Mouse (Mus musculus) midbrain, embryonic 14.5 days (tissue): ENCODE measurements around the gene Ufc1. TPM values are rescaled to one million over a fixed set of nuclear protein-coding genes. Genes with fewer than 3 reads are reported as not detected.
A peak's percentile ranks its signal among the peaks of the same experiment; 100 is the strongest.

ENCODE experiments used
- ATAC-seq: fragments of 200-750 bp; cut with Nextera tagmentation; 2 replicates; pipeline ENCODE4 v1.8.0; 2017; ENCODE audit warnings: moderate number of reproducible peaks, moderate library complexity; ENCODE audit not compliant: low FRiP score, low TSS enrichment
- DNase-seq: peaks from one replicate; pipeline ENCODE4 v3.0.0-alpha.2; 2015
- H3K27ac ChIP-seq: fragments of 300-500 bp; sonication (generic); replicated peaks from 2 replicates; pipeline ENCODE4 v1.5.1; 2014; ENCODE audit warnings: mild to moderate bottlenecking, low read depth, low read length, moderate library complexity
- H3K27me3 ChIP-seq: fragments of 300-500 bp; sonication (generic); 2 replicates; pipeline ENCODE4 v1.6.1; 2014; ENCODE audit warnings: low read length, control low read depth, mixed read lengths; ENCODE audit not compliant: control insufficient read depth, insufficient read depth
- H3K36me3 ChIP-seq: fragments of 300-500 bp; sonication (generic); 2 replicates; pipeline ENCODE4 v1.6.1; 2014; ENCODE audit warnings: low read length, control low read depth; ENCODE audit not compliant: control insufficient read depth, insufficient read depth
- H3K4me1 ChIP-seq: fragments of 300-500 bp; sonication (generic); 2 replicates; pipeline ENCODE4 v1.6.1; 2014; ENCODE audit warnings: mild to moderate bottlenecking, antibody characterized with exemption, low read length, control low read depth; ENCODE audit not compliant: control insufficient read depth, insufficient read depth
- H3K4me2 ChIP-seq: fragments of 300-500 bp; sonication (generic); 2 replicates; pipeline ENCODE4 v1.6.1; 2014; ENCODE audit warnings: mild to moderate bottlenecking, low read length, moderate library complexity
- H3K4me3 ChIP-seq: fragments of 300-500 bp; sonication (generic); replicated peaks from 2 replicates; pipeline ENCODE4 v1.5.1; 2014; ENCODE audit warnings: low read depth, low read length
- H3K9ac ChIP-seq: fragments of 300-500 bp; sonication (generic); replicated peaks from 2 replicates; pipeline ENCODE4 v1.6.1; 2014; ENCODE audit warnings: mild to moderate bottlenecking, low read length, moderate library complexity
- H3K9me3 ChIP-seq: fragments of 300-500 bp; sonication (generic); 2 replicates; pipeline ENCODE4 v1.6.1; 2016; ENCODE audit warnings: low read length, control low read depth, mixed read lengths; ENCODE audit not compliant: control insufficient read depth
- WGBS: fragments of 180-500 bp; shearing (Covaris S2); extraction: QIAGEN DNeasy Blood & Tissue Kit; methylation state at CpG from one replicate; pipeline ENCODE4 v1.1.7; 2014; 5-methylcytosine and 5-hydroxymethylcytosine counted together
- polyA plus RNA-seq: library from polyadenylated mRNA; unstranded; fragments of >200 nt; fragmentation: Nextera tagmentation; extraction: Ambion mirVana; gene quantifications from 2 replicates; pipeline ENCODE4 v1.2.1, GENCODE M21; 2014

The Ufc1 gene
- polyA plus RNA-seq, 1 experiment from 2014 or later: 120 TPM

- WGBS: 4% methylated on average over 36 of the region's 36 CpGs
- ATAC-seq (peak; percentile 95), DNase-seq (peak; percentile 96)
- Histone ChIP-seq H3K9me3 (no peaks in the 10 kb centered on the region), H3K4me1 (peaks cover 14% of the 10 kb centered on the region), H3K36me3 (peaks cover 30% of the 10 kb centered on the region), H3K4me2 (peak within 1 kb of the TSS; percentile 83), H3K27ac (peak within 1 kb of the TSS; percentile 53), H3K27me3 (no peaks in the 10 kb centered on the region), H3K4me3 (peak within 1 kb of the TSS; percentile 68), H3K9ac (peak within 1 kb of the TSS; percentile 74)
These were observed 24.8 kb downstream of the Ufc1 start, which contains the start of gene B4galt3 for GRCm38 (mm10) chr1:171269848-171270572. TSS of gene B4galt3 (plus strand) at chr1:171270328.

GRCm38 (mm10) chr1:171268341-171268740 lies 26.5 kb downstream of the Ufc1 start:
- WGBS: 60% methylated on average over 1 of the region's 1 CpGs
- no peak for ATAC-seq
- no peaks in the 10 kb centered on the region for H3K9me3 ChIP-seq

GRCm38 (mm10) chr1:171265971-171266744 lies 28.7 kb downstream of the Ufc1 start:
- DNase-seq: no peak
- WGBS: 83% methylated on average over 4 of the region's 4 CpGs
- Histone ChIP-seq H3K4me3 (no peak overlapping the region), H3K4me2 (no peak overlapping the region), H3K4me1 (peaks cover 15% of the 10 kb centered on the region), H3K27ac (no peak overlapping the region), H3K9me3 (no peaks in the 10 kb centered on the region), H3K9ac (no peak overlapping the region), H3K36me3 (no peaks in the 10 kb centered on the region), H3K27me3 (no peaks in the 10 kb centered on the region)
- no peak for ATAC-seq

More at GRCm38 (mm10) chr1:171268341-171268740, 26.5 kb downstream of the Ufc1 start:
- no peaks in the 10 kb centered on the region for H3K27me3 ChIP-seq
- no peak overlapping the region for H3K27ac ChIP-seq
- H3K4me1 ChIP-seq: peaks cover 14% of the 10 kb centered on the region
- peaks cover 14% of the 10 kb centered on the region for H3K36me3 ChIP-seq
- H3K4me3 ChIP-seq: no peak overlapping the region
- DNase-seq: no peak
- H3K4me2 ChIP-seq: no peak overlapping the region
- no peak overlapping the region for H3K9ac ChIP-seq

- Histone ChIP-seq H3K4me2 (peak overlapping the region; percentile 54), H3K4me1 (0 out of 2 replicates have a peak, but pooled peaks cover 7% of the 10 kb centered on the region), H3K27me3 (no peaks in the 10 kb centered on the region), H3K36me3 (no peaks in the 10 kb centered on the region), H3K4me3 (no peak overlapping the region), H3K9ac (no peak overlapping the region), H3K27ac (peak overlapping the region; percentile 72), H3K9me3 (no peaks in the 10 kb centered on the region)
- ATAC-seq (no peak), DNase-seq (no peak)
- 83% methylated on average over 3 of the region's 3 CpGs for WGBS
These were observed 31.0 kb downstream of the Ufc1 start for GRCm38 (mm10) chr1:171263666-171264461.

GRCm38 (mm10) chr1:171263185-171263611 lies 31.6 kb downstream of the Ufc1 start:
- Histone ChIP-seq H3K4me2 (peak overlapping the region; percentile 54), H3K27ac (peak overlapping the region; percentile 72), H3K36me3 (no peaks in the 10 kb centered on the region), H3K27me3 (no peaks in the 10 kb centered on the region), H3K4me1 (0 out of 2 replicates have a peak, but pooled peaks cover 7% of the 10 kb centered on the region), H3K4me3 (peak overlapping the region; percentile 24), H3K9ac (no peak overlapping the region), H3K9me3 (no peaks in the 10 kb centered on the region)
- DNase-seq (peak; percentile 84), ATAC-seq (peak; percentile 91)
- 4% methylated on average over 2 of the region's 2 CpGs for WGBS

GRCm38 (mm10) chr1:171262594-171263130 lies 32.2 kb downstream of the Ufc1 start:
- DNase-seq: peak; percentile 79
- Histone ChIP-seq H3K9ac (no peak overlapping the region; the same call in 1 of the 2 replicates), H3K4me3 (peak overlapping the region; percentile 24), H3K4me2 (peak overlapping the region; percentile 54), H3K9me3 (no peaks in the 10 kb centered on the region), H3K36me3 (no peaks in the 10 kb centered on the region), H3K4me1 (0 out of 2 replicates have a peak, but pooled peaks cover 7% of the 10 kb centered on the region), H3K27me3 (no peaks in the 10 kb centered on the region), H3K27ac (peak overlapping the region; percentile 72)
- 7% methylated on average over 8 of the region's 8 CpGs for WGBS
- ATAC-seq: peak; percentile 65

GRCm38 (mm10) chr1:171260316-171260715 lies 34.5 kb downstream of the Ufc1 start:
- Histone ChIP-seq H3K36me3 (no peaks in the 10 kb centered on the region), H3K9me3 (no peaks in the 10 kb centered on the region), H3K9ac (no peak overlapping the region), H3K27me3 (no peaks in the 10 kb centered on the region), H3K4me1 (0 out of 2 replicates have a peak, but pooled peaks cover 7% of the 10 kb centered on the region), H3K4me2 (no peak overlapping the region), H3K27ac (no peak overlapping the region), H3K4me3 (no peak overlapping the region)
- ATAC-seq (no peak), DNase-seq (no peak)
- WGBS: 92% methylated on average over 3 of the region's 3 CpGs

- WGBS: 82% methylated on average over 17 of the region's 17 CpGs
- Histone ChIP-seq H3K36me3 (no peaks in the 10 kb centered on the region), H3K4me3 (no peak overlapping the region), H3K9ac (no peak overlapping the region), H3K4me1 (0 out of 2 replicates have a peak, but pooled peaks cover 7% of the 10 kb centered on the region), H3K9me3 (no peaks in the 10 kb centered on the region), H3K27me3 (no peaks in the 10 kb centered on the region), H3K4me2 (no peak overlapping the region), H3K27ac (no peak overlapping the region)
- no peak for ATAC-seq
- no peak for DNase-seq
These were observed 35.9 kb downstream of the Ufc1 start for GRCm38 (mm10) chr1:171258921-171259320.
